Mouse (Mus musculus) liver, adult 2 months (tissue): Measurements from ENCODE around the gene Pou1f1.

Experiments
- CTCF ChIP-seq: fragments of 200-500 bp; IDR thresholded peaks from 2 replicates; pipeline ENCODE4 v1.5.1; 2011; ENCODE audit warnings: low read depth, low read length, control low read depth
- POLR2A ChIP-seq: fragments of 200-500 bp; IDR thresholded peaks from 2 replicates; pipeline ENCODE4 v1.6.1; 2011; ENCODE audit warnings: low read length, control low read depth; ENCODE audit not compliant: insufficient read depth; ENCODE audit errors: extremely low read depth

GRCm38 (mm10) chr16:65497049-65497448, 23.3 kb upstream of the Pou1f1 start:
- no peak for TF ChIP-seq POLR2A
- peak; percentile 51 for TF ChIP-seq CTCF
